Mouse (Mus musculus) layer of hippocampus, adult 18-20 months (tissue): ENCODE measurements around the gene Ttc8. TPM values are rescaled to one million over a fixed set of nuclear protein-coding genes. Genes with fewer than 3 reads are reported as not detected.

Experiments
- DNase-seq, 2 experiments: peaks; one replicate each; pipeline ENCODE4 v3.0.0; 2022; ENCODE audit warnings: low spot score in 2 of 2
- total RNA-seq, 2 experiments: library from RNA; stranded (reverse); gene quantifications; 2 replicates each; pipeline ENCODE4 v1.2.3; 2021

The Ttc8 gene
- total RNA-seq, 2 experiments from 2014 or later = 45.5 to 50.5 TPM

GRCm38 (mm10) chr12:99024430-99024960, 104.1 kb downstream of the Ttc8 start:
- no peak for DNase-seq

GRCm38 (mm10) chr12:99026291-99026690, 105.9 kb downstream of the Ttc8 start:
- DNase-seq = peak in 1 of 2 experiments; percentile 39

GRCm38 (mm10) chr12:99028665-99029064, 108.3 kb downstream of the Ttc8 start:
- DNase-seq = peak in 1 of 2 experiments; percentile 65

GRCm38 (mm10) chr12:99030022-99030421, 109.6 kb downstream of the Ttc8 start:
- no peak for DNase-seq

Other genes starting within 250 kb of the Ttc8 start
- gene Ptpn21, start 183.2 kb upstream of the Ttc8 start, total RNA-seq = 1 to 10 TPM; 6.8 to 7.1 TPM
- gene Zc3h14, start 173.6 kb upstream of the Ttc8 start, total RNA-seq = 10 to 100 TPM; 90.4 to 93.2 TPM
- gene Eml5, start 19.1 kb upstream of the Ttc8 start, total RNA-seq = 10 to 100 TPM; 65.7 to 66.3 TPM